ENCODE assay signal across 8 mouse cellular contexts in genomic region chr5:114153490-114153889, GRCm38 (mm10). TPM values are rescaled to one million over a fixed set of nuclear protein-coding genes. Genes with fewer than 3 reads are reported as not detected.
DNase-seq lines count a peak whose midpoint lies in the region; ATAC-seq lines count a peak whose summit lies in the region.

No protein-coding gene starts in this region.

- H3K4me2 ChIP-seq in neural tube, embryonic 11.5 days (ENCODE audit: low read depth) = no peak overlapping the region

- peak; percentile 19 for DNase-seq in thymus, postnatal 14 days
- no peak for DNase-seq in thymus, postnatal 10 days (ENCODE audit: low spot score in 2 of 2)
- peak; percentile 41 for DNase-seq in forebrain, embryonic 10.5 days (ENCODE audit: extremely low spot score, low spot score)
- DNase-seq in kidney, postnatal 14 days = peak; percentile 39
- peak; percentile 57 for DNase-seq in neural tube, embryonic 11.5 days (ENCODE audit: low spot score)
- no peak for DNase-seq in cerebellum, adult 9-11 months
- no peak for DNase-seq in layer of hippocampus, postnatal 36 days
- no peak for DNase-seq in cerebellum, adult 9-10 months

- peaks cover 15% of the 10 kb centered on the region for H3K4me1 ChIP-seq in forebrain, embryonic 10.5 days
- no peaks in the 10 kb centered on the region for H3K4me1 ChIP-seq in neural tube, embryonic 11.5 days (ENCODE audit: control insufficient read depth, insufficient read depth, low read length)

- no peaks in the 10 kb centered on the region for H3K27me3 ChIP-seq in forebrain, embryonic 10.5 days (ENCODE audit: poor library complexity, severe bottlenecking)
- H3K27me3 ChIP-seq in neural tube, embryonic 11.5 days (ENCODE audit: control insufficient read depth, insufficient read depth, low read length) = no peaks in the 10 kb centered on the region

- no peak overlapping the region for H3K27ac ChIP-seq in forebrain, embryonic 10.5 days
- no peak overlapping the region for H3K27ac ChIP-seq in neural tube, embryonic 11.5 days (ENCODE audit: low read depth, low read length)

- peak overlapping the region; percentile 51 for H3K4me3 ChIP-seq in forebrain, embryonic 10.5 days
- H3K4me3 ChIP-seq in neural tube, embryonic 11.5 days (ENCODE audit: low read depth, low read length) = no peak overlapping the region; the same call in 1 of the 2 replicates

- ATAC-seq in neural tube, embryonic 11.5 days (ENCODE audit: insufficient read depth, low FRiP score, low TSS enrichment) = no peak

- 6% methylated on average over 12 of the region's 12 CpGs for WGBS in forebrain, embryonic 10.5 days
- 3% methylated on average over 12 of the region's 12 CpGs for WGBS in neural tube, embryonic 11.5 days

- H3K36me3 ChIP-seq in forebrain, embryonic 10.5 days (replicated peaks) = no peaks in the 10 kb centered on the region
- H3K36me3 ChIP-seq in neural tube, embryonic 11.5 days (ENCODE audit: control insufficient read depth, insufficient read depth, low read length) = no peaks in the 10 kb centered on the region

- H3K9me3 ChIP-seq in forebrain, embryonic 10.5 days = no peaks in the 10 kb centered on the region
- no peaks in the 10 kb centered on the region for H3K9me3 ChIP-seq in neural tube, embryonic 11.5 days (ENCODE audit: control insufficient read depth, low read length)

- H3K9ac ChIP-seq in neural tube, embryonic 11.5 days (ENCODE audit: low read length) = no peak overlapping the region

RNA-seq across cellular contexts. Expression of gene Acacb, which starts 7.2 kb away (rescaled TPM):
- polyA plus RNA-seq in forebrain, embryonic 10.5 days (2016; fragmentation: Nextera tagmentation; extraction: Ambion mirVana) = 2.5 TPM in 2 replicates
- polyA plus RNA-seq in neural tube, embryonic 11.5 days (2014; fragmentation: Nextera tagmentation; extraction: Ambion mirVana) = 0.82 and 1.8 TPM in 2 replicates
- 1 to 10 TPM; 4.8 to 6.5 TPM for total RNA-seq in layer of hippocampus, postnatal 36 days (2021)

RNA-seq across cellular contexts. Expression of gene Ung, which starts 23.3 kb away (rescaled TPM):
- polyA plus RNA-seq in forebrain, embryonic 10.5 days (2016; fragmentation: Nextera tagmentation; extraction: Ambion mirVana) = 88.2 and 88.6 TPM in 2 replicates
- polyA plus RNA-seq in neural tube, embryonic 11.5 days (2014; fragmentation: Nextera tagmentation; extraction: Ambion mirVana) = 26.6 and 28.0 TPM in 2 replicates
- 1 to 10 TPM; 2.0 to 3.6 TPM for total RNA-seq in layer of hippocampus, postnatal 36 days (2021)

RNA-seq across cellular contexts. Expression of gene Alkbh2, which starts 25.5 kb away (rescaled TPM):
- 12.8 and 13.6 TPM in 2 replicates for polyA plus RNA-seq in forebrain, embryonic 10.5 days (2016; fragmentation: Nextera tagmentation; extraction: Ambion mirVana)
- polyA plus RNA-seq in neural tube, embryonic 11.5 days (2014; fragmentation: Nextera tagmentation; extraction: Ambion mirVana) = 12.8 and 13.1 TPM in 2 replicates
- total RNA-seq in layer of hippocampus, postnatal 36 days (2021) = 1 to 10 TPM; 5.8 to 5.9 TPM

Comparison
In these comparisons a context has a peak if more than half of its experiments do, and no peak if none do; other contexts are left out.
1. DNase-seq: peak in thymus, postnatal 14 days (single experiment), forebrain, embryonic 10.5 days (single experiment), kidney, postnatal 14 days (single experiment) and neural tube, embryonic 11.5 days (single experiment); none in thymus, postnatal 10 days (0 of 2), cerebellum, adult 9-11 months (single experiment), layer of hippocampus, postnatal 36 days (0 of 2) and cerebellum, adult 9-10 months (single experiment).